Mouse (Mus musculus): Measurements from ENCODE around the gene Fam129c.

Gene Fam129c

DNA sequence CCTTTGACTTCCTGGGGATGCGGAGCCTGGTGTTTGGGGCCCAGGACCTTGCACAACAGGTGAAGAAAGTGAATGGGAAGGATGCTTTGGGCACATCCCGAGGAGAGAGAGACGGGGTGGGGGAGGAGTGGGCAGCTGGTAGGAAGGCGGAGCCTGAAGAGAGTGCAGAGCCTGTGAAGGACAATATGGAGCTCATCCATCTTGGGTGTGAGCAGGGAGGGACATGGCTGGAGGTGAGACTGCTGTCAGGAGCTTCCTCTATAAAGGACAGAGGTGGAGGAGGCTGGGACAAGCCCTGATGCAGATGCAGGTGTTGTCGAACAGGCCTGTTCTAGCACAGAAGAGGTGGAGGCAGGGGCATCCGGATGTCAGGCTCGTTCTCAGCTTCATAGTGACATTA is 6.6 kb downstream of the Fam129c start:
- DNase-seq (ENCODE audit: low spot score in 2 of 2), result no peak

DNA sequence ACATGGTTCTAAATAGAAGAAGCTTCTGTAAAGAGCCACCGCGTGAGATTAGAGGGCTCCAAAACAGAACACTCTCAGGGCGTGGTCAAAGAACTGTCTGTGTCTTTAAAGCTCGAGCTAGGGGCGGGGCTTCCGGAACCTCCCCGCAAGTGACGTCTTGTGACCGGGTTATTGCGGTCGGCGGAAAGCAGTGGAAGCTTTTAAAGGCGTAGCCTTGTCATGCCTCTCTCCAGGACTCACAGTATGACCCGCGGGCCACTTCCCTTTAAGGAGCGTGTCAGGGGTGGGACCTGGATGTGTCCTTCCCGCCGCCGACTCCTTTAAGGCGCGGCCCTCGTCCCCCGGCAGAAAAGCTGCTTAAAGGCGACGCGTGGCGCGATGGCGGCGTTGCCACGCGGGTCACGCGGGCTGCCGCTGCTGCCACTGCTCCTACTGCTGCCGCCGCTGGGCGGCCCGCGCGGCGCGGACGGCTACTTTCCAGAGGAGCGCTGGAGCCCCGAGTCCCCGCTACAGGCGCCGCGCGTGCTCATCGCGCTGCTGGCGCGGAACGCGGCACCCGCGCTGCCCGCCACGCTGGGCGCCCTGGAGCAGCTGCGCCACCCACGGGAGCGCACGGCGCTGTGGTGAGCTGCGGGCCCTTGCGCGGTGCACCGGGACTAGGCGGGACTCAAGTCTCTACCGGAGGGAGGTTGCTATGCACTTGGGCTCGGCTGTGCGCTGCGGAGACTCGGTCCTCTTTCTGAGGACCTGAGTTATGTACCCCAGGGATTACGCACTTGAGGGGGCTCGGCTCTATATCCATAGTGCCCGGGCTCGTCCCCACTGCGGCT is 13.6 kb downstream of the Fam129c start, which contains the start of gene Colgalt1:
Colgalt1 (plus strand) TSS at position 177 of the 830 bp plus-strand sequence.
- DNase-seq (ENCODE audit: low spot score in 2 of 2), result peak; percentile 90 to 93

DNA sequence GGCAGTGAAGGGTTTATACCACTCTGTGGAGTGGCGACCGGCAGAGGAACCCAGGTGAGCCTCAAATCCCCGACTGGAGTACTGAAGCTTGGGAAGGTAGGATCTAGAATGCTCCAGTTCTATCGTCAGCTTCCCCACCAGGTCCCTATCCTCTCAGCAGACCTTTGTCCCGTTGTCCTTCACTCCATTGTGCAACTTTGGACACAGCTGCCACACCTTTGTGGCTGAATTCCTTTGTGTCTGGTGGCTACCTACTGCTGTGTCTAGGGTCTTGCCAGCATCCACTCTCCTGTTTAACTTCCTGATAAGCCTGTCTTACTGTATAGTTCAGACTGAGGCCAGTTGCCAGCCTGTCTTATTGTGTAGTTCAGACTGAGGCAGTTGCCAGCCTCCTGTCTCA is 14.7 kb downstream of the Fam129c start:
- DNase-seq (ENCODE audit: low spot score in 2 of 2), result no peak

DNA sequence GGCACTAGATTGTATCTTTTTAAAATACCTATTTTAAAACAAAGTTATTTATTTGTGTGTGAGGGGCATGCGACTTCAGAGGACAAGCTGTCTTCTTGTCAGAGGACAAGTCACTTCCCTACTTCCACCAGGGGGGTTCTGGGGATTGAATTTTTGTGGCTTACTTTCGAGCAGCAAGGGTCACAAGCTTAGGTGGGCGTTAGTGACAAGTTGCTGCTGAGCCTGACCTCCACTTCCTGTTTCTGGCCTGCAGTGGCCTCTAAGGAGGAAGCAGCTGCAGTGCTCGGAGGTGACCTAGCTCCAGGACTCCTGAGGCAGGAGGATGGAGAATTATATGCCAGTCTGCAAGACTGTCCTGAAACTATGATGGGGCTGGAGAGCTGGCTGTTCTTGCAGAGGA is 16.0 kb downstream of the Fam129c start:
- no peak for DNase-seq (ENCODE audit: low spot score in 2 of 2)

DNA sequence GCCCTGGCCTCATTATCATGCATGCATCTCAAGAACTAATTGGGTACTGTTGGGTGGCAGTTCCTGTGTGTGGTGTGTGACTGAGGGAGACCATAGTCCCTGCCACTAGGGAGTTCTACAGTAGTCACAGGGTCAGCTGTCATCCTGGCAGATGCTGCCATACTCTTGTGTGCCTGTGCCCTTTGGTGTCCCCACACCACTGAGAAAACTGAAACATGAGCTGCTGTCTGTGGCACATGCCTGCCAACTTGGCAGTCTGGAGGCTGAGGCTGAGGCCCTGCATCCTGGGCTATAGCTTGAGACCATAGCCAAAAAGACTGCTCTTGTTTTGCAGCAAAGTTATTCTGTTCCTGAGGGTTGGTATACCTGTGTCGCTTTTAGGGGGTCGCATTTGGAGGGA is 22.3 kb downstream of the Fam129c start:
- no peak for DNase-seq (ENCODE audit: low spot score in 2 of 2)

DNA sequence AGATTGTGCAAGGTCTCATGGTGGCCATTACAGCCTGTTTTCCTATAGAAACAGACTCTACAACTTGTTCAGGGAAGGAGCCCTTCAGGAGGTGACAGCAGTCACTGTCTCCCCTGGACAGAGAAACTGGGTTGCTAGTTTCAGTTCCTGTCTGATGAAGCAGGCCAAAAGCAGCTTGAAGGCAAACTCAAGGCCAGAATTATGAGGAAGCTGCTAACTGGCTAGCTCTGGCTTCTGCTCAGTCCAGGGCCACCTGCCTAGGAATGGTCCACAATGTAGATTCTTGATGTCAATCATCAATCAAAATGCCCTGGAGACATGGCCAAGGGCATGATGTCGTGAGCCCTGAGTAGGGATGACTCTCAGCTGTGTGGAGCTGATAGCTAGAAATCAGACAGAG is 27.6 kb downstream of the Fam129c start:
- no peak for DNase-seq (ENCODE audit: low spot score in 2 of 2)

DNA sequence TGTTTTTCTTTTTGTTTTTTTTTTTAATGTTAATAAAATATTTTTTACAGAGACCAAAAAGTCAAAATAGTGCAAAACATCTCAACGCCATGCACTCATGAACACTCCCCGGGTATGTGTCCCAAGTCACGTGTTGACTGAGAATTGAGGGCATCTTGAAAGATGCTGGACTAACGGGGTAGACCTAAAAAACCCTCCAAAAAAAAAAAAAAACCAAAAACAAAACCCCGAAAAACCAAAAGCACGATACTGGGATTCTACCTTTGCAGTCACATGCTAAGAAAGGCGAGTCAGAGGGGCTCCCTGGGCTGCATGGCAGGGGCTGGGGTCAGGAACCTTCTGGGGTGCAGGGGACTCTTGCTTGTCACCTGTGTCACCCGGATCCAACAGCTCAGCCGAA is 29.3 kb downstream of the Fam129c start:
- no peak for DNase-seq (ENCODE audit: low spot score in 2 of 2)

DNA sequence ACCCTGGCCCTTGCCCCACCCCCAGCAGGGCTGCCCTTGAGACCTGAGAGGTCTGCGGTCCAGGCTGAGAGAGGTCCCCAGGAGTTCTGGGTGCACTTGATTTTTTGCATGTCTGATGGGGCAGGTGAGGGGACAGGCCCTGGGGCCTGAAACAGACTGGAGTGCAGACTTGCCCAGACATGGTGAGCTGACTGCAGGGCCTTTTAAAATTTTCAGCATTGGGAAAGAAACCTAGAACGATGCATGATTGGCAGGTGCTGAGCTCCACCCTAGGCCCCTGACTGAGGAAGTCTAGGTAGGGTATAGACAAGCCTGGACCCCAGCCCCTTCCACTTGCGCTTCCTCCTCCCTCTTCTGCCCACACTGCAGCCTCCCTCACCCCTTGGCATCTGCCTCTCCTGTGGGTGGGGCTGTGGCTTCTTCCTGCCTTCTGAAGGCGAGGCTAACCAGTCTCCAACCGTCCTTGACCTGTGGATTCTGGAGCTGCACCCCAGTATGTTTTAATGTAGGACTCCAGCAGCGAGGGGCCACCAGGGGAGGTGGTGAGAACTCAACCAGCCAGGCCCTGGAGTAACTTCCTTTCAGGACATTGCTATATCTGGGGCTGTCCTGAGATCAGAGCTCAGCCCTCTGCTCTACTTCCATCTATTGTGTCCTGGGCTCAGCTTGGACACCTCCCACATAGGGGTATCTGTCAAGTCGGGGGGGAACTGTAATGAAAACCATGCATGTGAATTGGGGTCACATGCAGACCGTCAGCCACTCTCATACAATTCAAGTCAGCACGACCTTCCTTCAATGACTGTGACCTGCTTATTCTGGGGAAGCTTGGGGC is 30.0 kb downstream of the Fam129c start:
- DNase-seq (ENCODE audit: low spot score in 2 of 2), result no peak

DNA sequence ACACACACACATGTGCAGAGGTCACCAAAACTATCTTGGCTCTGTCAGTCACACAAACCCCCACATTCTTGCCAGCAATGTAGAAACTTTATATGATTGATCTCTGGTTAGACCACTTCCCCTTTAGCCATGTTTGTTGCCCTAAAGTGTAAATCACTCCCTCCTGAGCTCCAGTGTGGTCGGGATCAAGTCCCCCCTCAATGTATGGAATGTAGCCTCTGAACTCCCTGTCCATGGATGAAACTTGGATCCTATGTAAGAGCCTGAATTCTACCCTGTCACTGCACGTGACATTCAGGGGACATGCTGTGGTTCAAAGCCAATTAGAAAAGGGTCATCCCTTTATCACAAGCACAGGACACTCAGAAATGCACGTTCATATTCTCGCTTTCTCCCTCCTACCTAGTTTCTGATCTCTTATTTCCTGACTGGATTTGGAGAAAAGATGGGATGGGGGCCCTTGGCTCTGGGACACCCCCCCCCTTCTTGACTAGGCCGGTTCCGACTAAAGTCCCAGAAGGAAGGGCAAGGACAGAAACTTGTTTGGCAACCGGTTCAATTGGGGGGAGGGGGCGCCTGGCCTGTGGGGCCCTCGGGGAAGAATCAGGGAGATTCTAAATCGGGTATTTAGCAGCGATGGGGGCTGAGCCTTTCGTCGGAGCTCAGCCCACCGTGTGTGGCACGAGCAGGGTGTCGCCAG is 31.1 kb downstream of the Fam129c start:
- DNase-seq (ENCODE audit: low spot score in 2 of 2), result no peak

DNA sequence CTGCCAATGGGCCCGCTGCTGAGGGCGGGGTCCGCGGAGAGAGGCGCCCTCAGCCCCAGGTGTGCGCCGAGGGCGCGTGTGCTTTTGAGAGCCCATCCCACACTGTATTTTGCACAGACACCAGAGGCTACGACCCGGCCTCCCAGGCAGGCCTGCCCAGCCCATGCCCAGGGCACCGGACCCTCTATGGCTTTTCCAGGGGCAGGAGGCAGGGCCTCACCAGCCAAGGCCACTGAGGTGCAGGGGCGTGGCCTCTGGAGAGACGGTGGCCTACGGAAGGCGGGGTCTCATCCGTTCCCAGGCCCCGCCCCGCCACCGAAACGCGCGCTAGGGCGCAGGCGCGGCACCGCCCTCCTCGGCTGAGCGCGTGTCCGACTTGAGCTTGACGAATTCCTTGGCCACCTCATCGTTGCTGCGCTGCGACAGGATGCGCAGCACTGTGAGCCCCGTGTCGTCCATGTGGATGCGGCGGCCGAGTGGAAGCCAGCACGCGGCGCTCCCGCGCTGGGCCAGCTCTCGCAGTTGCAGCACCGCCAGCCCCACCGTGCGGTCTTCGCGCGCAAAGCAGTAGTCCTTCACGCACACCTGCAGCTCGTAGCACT is 31.7 kb downstream of the Fam129c start:
- peak; percentile 82 to 84 for DNase-seq (ENCODE audit: low spot score in 2 of 2)

DNA sequence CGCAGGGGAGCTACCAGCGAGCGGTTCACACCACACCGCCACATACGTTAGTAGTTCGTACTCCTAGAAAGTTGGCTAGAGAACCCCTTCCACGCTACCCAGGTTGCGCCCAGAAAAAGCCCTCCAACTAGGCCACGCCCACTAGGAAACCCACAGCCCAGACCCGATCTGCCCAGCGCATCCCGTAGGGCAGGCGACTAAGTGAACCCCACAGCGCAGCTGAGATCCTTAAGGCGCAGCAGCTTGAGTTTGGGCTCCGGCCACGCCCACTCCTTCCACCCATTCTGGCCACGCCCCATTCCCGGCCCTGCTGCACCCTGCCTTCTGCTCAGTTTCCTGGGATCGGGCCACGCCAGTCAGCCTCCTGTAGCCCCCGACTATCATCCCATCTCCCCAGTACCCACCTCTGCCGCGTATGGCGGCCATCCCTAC is 32.3 kb downstream of the Fam129c start:
- DNase-seq (ENCODE audit: low spot score in 2 of 2), result peak in 1 of 2 experiments; percentile 34

DNA sequence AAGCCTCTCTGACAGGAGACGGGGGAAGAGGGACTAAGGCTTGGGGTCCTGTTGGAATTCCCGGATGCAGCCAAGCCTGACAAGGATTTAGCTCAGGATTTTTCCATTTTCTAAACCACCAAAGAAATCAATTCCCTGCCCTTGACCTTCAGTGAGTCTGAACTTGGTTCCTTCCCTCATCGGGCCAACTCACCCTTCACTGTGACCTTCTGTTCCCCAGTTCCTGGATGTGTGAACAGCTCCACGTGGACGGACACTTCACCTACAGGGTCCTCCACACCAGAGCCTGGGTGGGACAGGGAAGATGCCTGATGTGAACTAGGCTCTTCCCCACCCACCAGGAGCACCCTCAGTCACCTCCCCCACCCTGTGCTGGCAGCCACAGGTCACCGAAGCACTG is 33.3 kb downstream of the Fam129c start:
- no peak for DNase-seq (ENCODE audit: low spot score in 2 of 2)

DNA sequence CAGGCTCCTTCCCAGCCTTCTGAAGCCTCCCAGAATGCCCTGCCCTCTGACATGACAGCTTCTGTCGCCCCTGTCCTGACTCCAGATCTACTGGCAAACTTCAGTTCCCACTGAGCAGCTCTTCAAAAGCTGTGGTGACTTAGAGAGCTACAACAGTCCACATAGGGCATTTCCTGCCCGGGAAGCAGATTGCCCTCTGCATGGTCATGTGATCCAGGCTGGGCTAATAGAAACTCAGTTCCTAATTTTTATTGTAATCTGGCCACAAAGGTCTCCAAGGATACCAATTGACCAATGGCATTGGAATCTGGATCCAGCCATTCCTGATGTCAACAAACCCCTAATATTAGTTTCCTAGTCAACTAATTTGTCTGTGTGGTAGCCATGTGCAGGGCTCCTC is 34.4 kb downstream of the Fam129c start:
- no peak for DNase-seq (ENCODE audit: low spot score in 2 of 2)

DNA sequence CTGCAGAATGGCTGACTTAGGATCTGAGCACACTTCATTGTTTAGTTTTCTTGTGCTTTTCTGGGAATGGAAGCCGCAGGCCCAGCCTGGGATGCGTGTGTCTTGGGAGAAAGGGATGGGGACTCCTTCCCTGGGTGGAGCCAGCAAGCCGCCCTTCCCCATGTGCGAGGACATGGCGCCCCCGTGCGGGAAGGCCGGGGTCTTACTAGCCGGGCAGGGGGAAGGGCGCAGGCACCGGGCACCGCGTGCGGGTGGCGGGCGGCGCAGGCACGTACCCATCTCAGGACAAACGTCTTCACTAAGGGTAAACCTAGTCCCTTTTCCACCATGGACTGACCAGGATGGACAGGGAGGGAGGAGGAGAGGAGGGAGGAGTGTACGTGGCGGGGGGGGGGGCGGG is 35.7 kb downstream of the Fam129c start:
- DNase-seq (ENCODE audit: low spot score in 2 of 2), result no peak

DNA sequence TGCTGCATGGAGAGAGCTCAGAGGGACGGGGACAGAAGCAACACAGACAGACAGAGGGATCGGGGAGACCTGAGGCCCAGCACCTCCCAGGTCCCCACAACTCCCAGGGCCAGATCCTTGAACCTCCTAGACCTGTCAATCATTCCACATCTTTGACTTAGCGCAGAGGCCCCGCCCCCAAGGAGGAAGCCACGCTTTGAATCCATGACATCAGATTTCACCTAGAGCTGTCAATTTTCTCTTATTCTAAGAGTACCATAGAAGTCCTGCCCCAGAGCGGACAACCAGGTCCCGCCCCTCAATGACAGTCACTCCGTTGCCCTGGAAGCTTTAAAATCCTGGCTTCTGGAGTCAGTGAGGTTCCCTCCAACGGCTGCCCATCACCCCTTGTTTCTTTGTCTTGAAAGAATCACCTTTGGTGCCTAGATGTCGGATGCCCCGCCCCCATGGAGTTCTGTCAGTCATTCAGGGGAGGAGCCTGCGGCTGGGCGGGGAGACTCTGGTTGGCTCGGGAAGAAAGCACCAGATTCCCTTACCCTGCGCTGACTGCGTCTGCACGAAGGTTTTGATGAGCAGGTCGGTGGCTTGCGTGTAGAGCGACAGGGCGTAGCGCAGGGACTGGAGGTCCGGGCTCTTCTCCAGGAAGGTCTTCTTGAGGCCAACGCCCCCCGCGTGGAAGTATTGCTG is 36.7 kb downstream of the Fam129c start:
- DNase-seq (ENCODE audit: low spot score in 2 of 2), result no peak

DNA sequence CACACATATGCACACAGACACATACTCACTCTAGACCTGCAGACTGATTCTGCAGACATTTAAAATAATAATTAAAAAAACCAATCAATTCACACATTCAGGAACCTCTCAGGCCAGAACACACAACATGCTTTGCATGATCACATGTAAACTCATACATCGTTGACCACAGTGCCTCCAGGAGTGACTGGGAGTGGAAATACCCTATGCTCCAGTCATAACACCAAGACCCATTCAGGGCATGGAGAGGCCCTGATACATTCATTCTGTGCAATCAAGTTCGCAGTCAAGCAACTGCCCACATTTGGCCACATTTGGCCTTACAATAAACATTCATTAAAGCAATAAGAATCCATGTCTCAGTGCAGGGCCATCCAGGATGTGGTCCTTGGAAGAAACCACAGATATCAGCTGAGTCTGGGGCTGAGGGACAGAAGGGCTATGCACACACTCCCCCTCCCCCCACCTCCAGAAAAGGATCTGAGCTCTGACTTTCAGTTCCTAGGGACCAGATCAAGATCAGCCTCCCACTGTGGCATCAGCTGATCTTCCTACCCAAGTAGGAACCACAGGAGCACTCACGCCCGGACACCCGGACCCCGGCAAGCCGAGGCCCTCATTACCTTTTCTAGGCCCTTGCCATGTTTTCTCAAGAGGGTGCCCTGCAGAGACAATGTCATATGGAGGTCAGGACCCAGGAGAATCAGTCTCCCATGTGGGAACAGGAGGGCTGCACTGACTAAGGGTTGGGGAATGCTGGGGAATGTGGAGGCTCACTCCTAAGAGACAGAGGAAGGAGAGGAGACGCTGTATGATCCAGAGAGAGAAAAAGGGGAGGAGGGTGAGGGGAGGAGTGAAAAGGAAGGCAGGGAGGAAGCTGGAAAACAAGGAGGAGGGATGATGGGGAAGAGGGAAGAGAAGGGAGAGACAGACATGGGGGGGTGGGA is 40.0 kb downstream of the Fam129c start:
- no peak for DNase-seq (ENCODE audit: low spot score in 2 of 2)

DNA sequence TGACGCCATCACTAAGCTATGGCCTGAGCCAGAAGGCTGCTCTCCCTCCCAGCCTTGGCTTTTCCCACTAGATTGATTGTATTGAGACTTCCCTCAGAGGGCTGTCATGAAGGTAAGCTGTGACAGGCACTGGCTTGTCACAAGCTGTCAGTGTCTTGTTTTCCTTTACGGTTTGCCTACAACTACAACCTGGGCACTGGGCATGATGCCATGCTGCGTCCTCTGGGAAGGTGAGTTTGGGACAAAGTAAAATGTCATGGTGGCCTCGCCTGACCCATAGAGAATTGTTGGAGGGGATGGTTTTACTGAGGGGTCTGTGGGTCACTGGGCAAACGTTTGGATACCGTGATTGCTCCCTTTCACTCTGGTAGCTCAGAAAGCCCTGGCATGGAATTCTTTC is 40.9 kb downstream of the Fam129c start:
- DNase-seq (ENCODE audit: low spot score in 2 of 2), result no peak

DNA sequence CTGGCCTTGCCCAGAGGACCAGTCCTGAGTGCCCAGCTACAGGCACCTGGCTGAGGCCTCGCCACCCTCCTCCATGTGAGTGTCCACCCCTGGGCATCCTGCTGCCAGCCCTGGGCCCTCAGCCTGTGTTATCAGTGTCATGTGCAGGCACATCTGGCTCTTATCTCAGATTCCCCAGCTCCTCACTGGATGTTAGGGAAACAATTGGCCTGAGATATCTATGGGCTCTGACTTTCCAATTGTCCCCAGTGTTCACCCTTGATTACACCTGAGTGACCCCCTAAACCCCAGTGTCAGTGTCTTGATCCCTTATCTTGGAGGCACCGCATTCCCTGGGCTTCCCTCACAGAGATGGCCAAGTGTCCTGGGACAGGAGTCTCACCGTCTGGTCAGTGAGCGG is 41.9 kb downstream of the Fam129c start:
- DNase-seq (ENCODE audit: low spot score in 2 of 2), result no peak

DNA sequence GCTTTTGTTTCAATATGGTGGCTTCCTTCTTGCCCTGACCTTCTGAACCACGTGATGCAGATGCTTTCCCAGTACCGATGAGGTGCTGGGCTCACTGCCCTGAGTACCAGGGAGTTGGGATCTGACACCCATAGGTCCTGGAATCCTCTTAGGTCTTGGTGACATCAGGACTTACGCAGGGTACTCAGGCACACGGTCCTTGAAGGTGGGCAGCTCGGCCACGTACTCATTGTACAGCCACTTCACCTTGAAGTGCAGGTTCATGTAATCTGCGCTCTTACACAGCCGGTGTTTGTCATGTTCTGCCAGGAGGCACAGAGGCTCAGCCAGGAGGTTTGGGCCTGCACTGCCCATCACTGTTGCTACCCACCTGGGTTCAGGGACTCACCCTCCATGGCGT is 48.1 kb downstream of the Fam129c start:
- no peak for DNase-seq (ENCODE audit: low spot score in 2 of 2)

DNA sequence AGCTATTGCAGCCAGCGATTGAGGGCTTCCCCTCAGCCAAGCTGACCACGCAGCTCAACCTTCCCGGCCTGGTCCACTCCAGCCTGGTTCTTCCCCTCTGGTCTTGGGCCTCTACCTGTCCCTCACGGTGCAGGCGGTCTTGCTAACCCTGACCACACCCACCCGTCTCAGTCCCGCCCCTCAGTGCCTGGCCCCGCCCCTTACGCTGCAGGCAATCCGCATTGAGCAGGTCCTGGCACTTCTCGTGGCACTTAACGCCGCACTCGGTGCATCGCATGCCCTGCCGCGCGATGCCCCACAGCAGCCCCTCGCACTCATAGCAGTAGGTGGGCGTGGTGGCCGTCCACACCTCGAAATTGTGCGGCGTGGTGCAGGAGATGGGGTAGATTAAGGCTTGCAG is 57.2 kb downstream of the Fam129c start:
- DNase-seq (ENCODE audit: low spot score in 2 of 2), result no peak
